Mouse (Mus musculus): ENCODE data around the gene E130308A19Rik. TPM values are rescaled to one million over a fixed set of nuclear protein-coding genes. Genes with fewer than 3 reads are reported as not detected.

Gene E130308A19Rik
- total RNA-seq, 2 experiments from 2014 or later, result 10.9 to 13.1 TPM

GRCm38 (mm10) chr4:59673423-59674117 lies 47.6 kb downstream of the E130308A19Rik start:
- DNase-seq (ENCODE audit: low spot score in 2 of 2), result no peak
- intact Hi-C loops (cut with DNase I), result no loop called here

GRCm38 (mm10) chr4:59674929-59675679 lies 49.1 kb downstream of the E130308A19Rik start:
- DNase-seq (ENCODE audit: low spot score in 2 of 2), result no peak
- intact Hi-C loops (cut with DNase I), result no loop called here

- no peak for DNase-seq (ENCODE audit: low spot score in 2 of 2)
- intact Hi-C loops (cut with DNase I), result no loop called here
These were observed 49.7 kb downstream of the E130308A19Rik start for GRCm38 (mm10) chr4:59675699-59676098.

- intact Hi-C loops (cut with DNase I), result no loop called here
- no peak for DNase-seq (ENCODE audit: low spot score in 2 of 2)
These were observed 55.4 kb downstream of the E130308A19Rik start for GRCm38 (mm10) chr4:59681383-59681782.

- intact Hi-C loops (cut with DNase I), result no loop called here
- DNase-seq (ENCODE audit: low spot score in 2 of 2), result no peak
These were observed 56.5 kb downstream of the E130308A19Rik start for GRCm38 (mm10) chr4:59682491-59682890.

GRCm38 (mm10) chr4:59682950-59683349 lies 56.9 kb downstream of the E130308A19Rik start:
- DNase-seq (ENCODE audit: low spot score in 2 of 2), result no peak
- intact Hi-C loops (cut with DNase I), result no loop called here

- intact Hi-C loops (cut with DNase I), result no loop called here
- DNase-seq (ENCODE audit: low spot score in 2 of 2), result no peak
These were observed 58.3 kb downstream of the E130308A19Rik start for GRCm38 (mm10) chr4:59684306-59684705.

GRCm38 (mm10) chr4:59686716-59687115 lies 60.7 kb downstream of the E130308A19Rik start:
- intact Hi-C loops (cut with DNase I), result no loop called here

GRCm38 (mm10) chr4:59689055-59689454 lies 63.0 kb downstream of the E130308A19Rik start:
- intact Hi-C loops (cut with DNase I), result no loop called here
- DNase-seq (ENCODE audit: low spot score in 2 of 2), result no peak

More at GRCm38 (mm10) chr4:59686716-59687115, 60.7 kb downstream of the E130308A19Rik start:
- no peak for DNase-seq (ENCODE audit: low spot score in 2 of 2)

GRCm38 (mm10) chr4:59690145-59690544 lies 64.1 kb downstream of the E130308A19Rik start:
- no peak for DNase-seq (ENCODE audit: low spot score in 2 of 2)
- intact Hi-C loops (cut with DNase I), result no loop called here

- intact Hi-C loops (cut with DNase I), result no loop called here
- no peak for DNase-seq (ENCODE audit: low spot score in 2 of 2)
These were observed 70.8 kb downstream of the E130308A19Rik start for GRCm38 (mm10) chr4:59696846-59697245.

GRCm38 (mm10) chr4:59697869-59698268 lies 71.9 kb downstream of the E130308A19Rik start:
- intact Hi-C loops (cut with DNase I), result no loop called here

GRCm38 (mm10) chr4:59699014-59699792 lies 73.2 kb downstream of the E130308A19Rik start:
- no peak for DNase-seq (ENCODE audit: low spot score in 2 of 2)
- intact Hi-C loops (cut with DNase I), result no loop called here

More at GRCm38 (mm10) chr4:59697869-59698268, 71.9 kb downstream of the E130308A19Rik start:
- no peak for DNase-seq (ENCODE audit: low spot score in 2 of 2)

- intact Hi-C loops (cut with DNase I), result no loop called here
- no peak for DNase-seq (ENCODE audit: low spot score in 2 of 2)
These were observed 83.3 kb downstream of the E130308A19Rik start for GRCm38 (mm10) chr4:59709321-59709720.

GRCm38 (mm10) chr4:59710736-59711389 lies 84.9 kb downstream of the E130308A19Rik start:
- intact Hi-C loops (cut with DNase I), result no loop called here
- no peak for DNase-seq (ENCODE audit: low spot score in 2 of 2)

GRCm38 (mm10) chr4:59712451-59712850 lies 86.4 kb downstream of the E130308A19Rik start:
- DNase-seq (ENCODE audit: low spot score in 2 of 2), result no peak
- intact Hi-C loops (cut with DNase I), result no loop called here

- no peak for DNase-seq (ENCODE audit: low spot score in 2 of 2)
- intact Hi-C loops (cut with DNase I), result no loop called here
These were observed 86.9 kb downstream of the E130308A19Rik start for GRCm38 (mm10) chr4:59712955-59713354.

GRCm38 (mm10) chr4:59714472-59714871 lies 88.5 kb downstream of the E130308A19Rik start:
- DNase-seq (ENCODE audit: low spot score in 2 of 2), result no peak
- intact Hi-C loops (cut with DNase I), result no loop called here

- no peak for DNase-seq (ENCODE audit: low spot score in 2 of 2)
- intact Hi-C loops (cut with DNase I), result no loop called here
These were observed 88.9 kb downstream of the E130308A19Rik start for GRCm38 (mm10) chr4:59714926-59715325.

- intact Hi-C loops (cut with DNase I), result no loop called here
- DNase-seq (ENCODE audit: low spot score in 2 of 2), result no peak
These were observed 89.5 kb downstream of the E130308A19Rik start for GRCm38 (mm10) chr4:59715531-59715930.

Data from left cerebral cortex, postnatal 25 days (tissue).